Mouse (Mus musculus) lung, adult 2 months (tissue): ENCODE results near the gene Tmem140. TPM values are rescaled to one million over a fixed set of nuclear protein-coding genes. Genes with fewer than 3 reads are reported as not detected.
A peak's percentile ranks its signal among the peaks of the same experiment; 100 is the strongest.

ENCODE experiments used
- DNase-seq: peaks from one replicate; pipeline ENCODE4 v3.0.0; 2022
- H3K4me1 ChIP-seq: fragments of 200-500 bp; 2 replicates; pipeline ENCODE4 v1.6.1; 2011; ENCODE audit warnings: low read length; ENCODE audit not compliant: control insufficient read depth, insufficient read depth
- H3K4me3 ChIP-seq: fragments of 200-500 bp; replicated peaks from 2 replicates; pipeline ENCODE3; 2011; ENCODE audit warnings: low read depth, mild to moderate bottlenecking, control low read depth, low read length; ENCODE audit errors: extremely low read depth
- CTCF ChIP-seq: fragments of 200-500 bp; IDR thresholded peaks from 2 replicates; pipeline ENCODE4 v1.5.1; 2011; ENCODE audit warnings: mild to moderate bottlenecking, low read length, control low read depth; ENCODE audit not compliant: insufficient read depth
- POLR2A ChIP-seq: fragments of 200-500 bp; IDR thresholded peaks from 2 replicates; pipeline ENCODE4 v1.6.1; 2011; ENCODE audit warnings: low read depth, mild to moderate bottlenecking, control low read depth, low read length, borderline replicate concordance; ENCODE audit errors: extremely low read depth
- whole genome bisulfite sequencing: fragments of 180-500 bp; shearing (Covaris S2); methylation state at CpG from one replicate; pipeline ENCODE4 v1.1.7; 2018; 5-methylcytosine and 5-hydroxymethylcytosine counted together
- polyA plus RNA-seq: library from polyadenylated mRNA; depleted of rRNA; stranded (reverse); fragments of >200 nt; gene quantifications from 2 replicates; pipeline ENCODE4 v1.2.3, GENCODE M21; 2012

Gene Tmem140
- polyA plus RNA-seq, 1 experiment: 74.8 TPM

- Histone ChIP-seq H3K4me1 (peaks cover 38% of the 10 kb centered on the region), H3K4me3 (peak overlapping the region; percentile 37)
- no peak for TF ChIP-seq POLR2A
- TF ChIP-seq CTCF: no peak
- WGBS: 50% methylated on average over 15 of the region's 15 CpGs
- peak; percentile 44 for DNase-seq
These were observed 12.4 kb downstream of the Tmem140 start for GRCm38 (mm10) chr6:34875268-34875761.

- DNase-seq: peak; percentile 10
- 48% methylated on average over 12 of the region's 12 CpGs for WGBS
- Histone ChIP-seq H3K4me1 (peaks cover 37% of the 10 kb centered on the region), H3K4me3 (no peak overlapping the region)
- no peak for TF ChIP-seq POLR2A
- no peak for TF ChIP-seq CTCF
These were observed 13.3 kb downstream of the Tmem140 start for GRCm38 (mm10) chr6:34875966-34876834.

- peaks cover 37% of the 10 kb centered on the region for H3K4me1 ChIP-seq
- TF ChIP-seq POLR2A: no peak
- WGBS: 27% methylated on average over 2 of the region's 2 CpGs
- H3K4me3 ChIP-seq: no peak overlapping the region
- no peak for DNase-seq
These were observed 13.8 kb downstream of the Tmem140 start for GRCm38 (mm10) chr6:34876835-34877156.

- peak; percentile 91 for DNase-seq
- TF ChIP-seq POLR2A: peak; percentile 91
- peak; percentile 20; the same call in 1 of the 2 replicates for TF ChIP-seq CTCF
- WGBS: under 1% methylated on average over 56 of the region's 56 CpGs
- Histone ChIP-seq H3K4me1 (peaks cover 32% of the 10 kb centered on the region), H3K4me3 (peak within 1 kb of the TSS; percentile 90)
These were observed 14.8 kb downstream of the Tmem140 start, which contains the start of gene Cyren for GRCm38 (mm10) chr6:34877509-34878321. Gene Cyren, minus strand, starts transcription at chr6:34878060.

- no peak for DNase-seq
- Histone ChIP-seq H3K4me1 (peaks cover 28% of the 10 kb centered on the region), H3K4me3 (no peak overlapping the region)
- 91% methylated on average over 16 of the region's 16 CpGs for WGBS
- TF ChIP-seq CTCF: no peak
- no peak for TF ChIP-seq POLR2A
These were observed 16.3 kb downstream of the Tmem140 start for GRCm38 (mm10) chr6:34879101-34879740.

- DNase-seq: peak; percentile 40
- 55% methylated on average over 6 of the region's 6 CpGs for WGBS
- Histone ChIP-seq H3K4me3 (no peak overlapping the region), H3K4me1 (peaks cover 23% of the 10 kb centered on the region)
- TF ChIP-seq POLR2A: no peak
- peak; percentile 47 for TF ChIP-seq CTCF
These were observed 17.0 kb downstream of the Tmem140 start for GRCm38 (mm10) chr6:34879911-34880475.

- no peak for TF ChIP-seq POLR2A
- no peak for TF ChIP-seq CTCF
- no peak for DNase-seq
- WGBS: 82% methylated on average over 7 of the region's 7 CpGs
- Histone ChIP-seq H3K4me1 (no peaks in the 10 kb centered on the region), H3K4me3 (no peak overlapping the region)
These were observed 21.8 kb downstream of the Tmem140 start for GRCm38 (mm10) chr6:34884724-34885123.

GRCm38 (mm10) chr6:34887131-34887850, 24.3 kb downstream of the Tmem140 start:
- 86% methylated on average over 6 of the region's 6 CpGs for WGBS
- DNase-seq: no peak
- TF ChIP-seq POLR2A: no peak
- TF ChIP-seq CTCF: no peak
- Histone ChIP-seq H3K4me1 (no peaks in the 10 kb centered on the region), H3K4me3 (no peak overlapping the region)
